Mouse (Mus musculus): Measurements from ENCODE around the gene Wnt3a.
"Not testable (repeated sequence)": the region's sequence is repeated elsewhere in the genome, so short reads cannot be mapped to it uniquely, and the experiment has no call there.

Wnt3a gene

GRCm38 (mm10) chr11:59307422-59308163 lies 17.0 kb upstream of the Wnt3a start:
- DNase-seq = peak; percentile 61

- no peak for DNase-seq
Observed at GRCm38 (mm10) chr11:59306461-59307421, 16.2 kb upstream of the Wnt3a start, which contains the start of gene Wnt9a. Gene Wnt9a (plus strand): TSS chr11:59306928.

- DNase-seq = no peak
Observed at GRCm38 (mm10) chr11:59305821-59306215, 15.3 kb upstream of the Wnt3a start.

- no peak for DNase-seq
Observed at GRCm38 (mm10) chr11:59305008-59305820, 14.7 kb upstream of the Wnt3a start.

- DNase-seq = peak; percentile 81
Observed at GRCm38 (mm10) chr11:59302700-59303569, 12.4 kb upstream of the Wnt3a start.

GRCm38 (mm10) chr11:59301053-59301452 lies 10.5 kb upstream of the Wnt3a start:
- not testable (repeated sequence) for DNase-seq

- DNase-seq = no peak
Observed at GRCm38 (mm10) chr11:59300185-59300584, 9.6 kb upstream of the Wnt3a start.

- DNase-seq = peak; percentile 24
Observed at GRCm38 (mm10) chr11:59297941-59298340, 7.4 kb upstream of the Wnt3a start.

GRCm38 (mm10) chr11:59293616-59294015 lies 3.1 kb upstream of the Wnt3a start:
- peak; percentile 34 for DNase-seq

- DNase-seq = no peak
Observed at GRCm38 (mm10) chr11:59289706-59290105, 846 bp downstream of the Wnt3a start.

GRCm38 (mm10) chr11:59284146-59284545 lies 6.4 kb downstream of the Wnt3a start:
- no peak for DNase-seq

- peak; percentile 74 for DNase-seq
Observed at GRCm38 (mm10) chr11:59282933-59283332, 7.6 kb downstream of the Wnt3a start.

GRCm38 (mm10) chr11:59282111-59282510 lies 8.4 kb downstream of the Wnt3a start:
- no peak for DNase-seq

- no peak for DNase-seq
Observed at GRCm38 (mm10) chr11:59278047-59278446, 12.5 kb downstream of the Wnt3a start.

- DNase-seq = no peak
Observed at GRCm38 (mm10) chr11:59276877-59277276, 13.7 kb downstream of the Wnt3a start.

- no peak for DNase-seq
Observed at GRCm38 (mm10) chr11:59274184-59274583, 16.4 kb downstream of the Wnt3a start.

- no peak for DNase-seq
Observed at GRCm38 (mm10) chr11:59266727-59267126, 23.8 kb downstream of the Wnt3a start.

- DNase-seq = no peak
Observed at GRCm38 (mm10) chr11:59265154-59265813, 25.3 kb downstream of the Wnt3a start.

GRCm38 (mm10) chr11:59264593-59264992 lies 26.0 kb downstream of the Wnt3a start:
- DNase-seq = no peak

- DNase-seq = no peak
Observed at GRCm38 (mm10) chr11:59263870-59264563, 26.5 kb downstream of the Wnt3a start.

- DNase-seq = no peak
Observed at GRCm38 (mm10) chr11:59262308-59262707, 28.2 kb downstream of the Wnt3a start.
